Mouse (Mus musculus): Measurements from ENCODE around the gene Proser3. TPM values are rescaled to one million over a fixed set of nuclear protein-coding genes. Genes with fewer than 3 reads are reported as not detected.

The Proser3 gene
- polyA plus RNA-seq, 1 experiment = 12.4 TPM

GRCm38 (mm10) chr7:30584339-30584738 lies 32.2 kb upstream of the Proser3 start:
- H3K4me1 ChIP-seq (ENCODE audit: control insufficient read depth, insufficient read depth, low read length) = 0 out of 2 replicates have a peak, but pooled peaks cover 6% of the 10 kb centered on the region
- WGBS = 88% methylated on average over 10 of the region's 10 CpGs
- TF ChIP-seq POLR2A (IDR thresholded peaks at IDR 0.05; ENCODE audit: borderline replicate concordance, extremely low read depth, low read depth, low read length) (no peak), CTCF (IDR thresholded peaks at IDR 0.05; ENCODE audit: insufficient read depth, low read length) (no peak)
- no peak overlapping the region for H3K4me3 ChIP-seq (replicated peaks; ENCODE audit: extremely low read depth, low read depth, low read length)
- no peak for DNase-seq

GRCm38 (mm10) chr7:30581547-30581946 lies 29.4 kb upstream of the Proser3 start:
- H3K4me3 ChIP-seq (replicated peaks; ENCODE audit: extremely low read depth, low read depth, low read length) = no peak overlapping the region
- no peaks in the 10 kb centered on the region for H3K4me1 ChIP-seq (ENCODE audit: control insufficient read depth, insufficient read depth, low read length)
- WGBS = 94% methylated on average over 16 of the region's 16 CpGs
- DNase-seq = no peak
- TF ChIP-seq CTCF (IDR thresholded peaks at IDR 0.05; ENCODE audit: insufficient read depth, low read length) = no peak
- no peak for TF ChIP-seq POLR2A (IDR thresholded peaks at IDR 0.05; ENCODE audit: borderline replicate concordance, extremely low read depth, low read depth, low read length)

- WGBS = 88% methylated on average over 8 of the region's 8 CpGs
- Histone ChIP-seq H3K4me3 (replicated peaks; ENCODE audit: extremely low read depth, low read depth, low read length) (no peak overlapping the region), H3K4me1 (ENCODE audit: control insufficient read depth, insufficient read depth, low read length) (no peaks in the 10 kb centered on the region)
- no peak for TF ChIP-seq POLR2A (IDR thresholded peaks at IDR 0.05; ENCODE audit: borderline replicate concordance, extremely low read depth, low read depth, low read length)
- TF ChIP-seq CTCF (IDR thresholded peaks at IDR 0.05; ENCODE audit: insufficient read depth, low read length) = no peak
- no peak for DNase-seq
Measured at GRCm38 (mm10) chr7:30579950-30580349, 27.9 kb upstream of the Proser3 start.

GRCm38 (mm10) chr7:30572969-30573368 lies 20.9 kb upstream of the Proser3 start:
- Histone ChIP-seq H3K4me3 (replicated peaks; ENCODE audit: extremely low read depth, low read depth, low read length) (no peak overlapping the region), H3K4me1 (ENCODE audit: control insufficient read depth, insufficient read depth, low read length) (no peaks in the 10 kb centered on the region)
- 28% methylated on average over 2 of the region's 2 CpGs for WGBS
- TF ChIP-seq POLR2A (IDR thresholded peaks at IDR 0.05; ENCODE audit: borderline replicate concordance, extremely low read depth, low read depth, low read length) = no peak
- TF ChIP-seq CTCF (IDR thresholded peaks at IDR 0.05; ENCODE audit: insufficient read depth, low read length) = no peak
- no peak for DNase-seq

- TF ChIP-seq POLR2A (IDR thresholded peaks at IDR 0.05; ENCODE audit: borderline replicate concordance, extremely low read depth, low read depth, low read length) = no peak
- no peak for TF ChIP-seq CTCF (IDR thresholded peaks at IDR 0.05; ENCODE audit: insufficient read depth, low read length)
- WGBS = 84% methylated on average over 5 of the region's 5 CpGs
- no peak for DNase-seq
- Histone ChIP-seq H3K4me3 (replicated peaks; ENCODE audit: extremely low read depth, low read depth, low read length) (no peak overlapping the region), H3K4me1 (ENCODE audit: control insufficient read depth, insufficient read depth, low read length) (no peaks in the 10 kb centered on the region)
Measured at GRCm38 (mm10) chr7:30572389-30572788, 20.3 kb upstream of the Proser3 start.

GRCm38 (mm10) chr7:30567555-30567954 lies 15.5 kb upstream of the Proser3 start:
- no peak for DNase-seq
- TF ChIP-seq POLR2A (IDR thresholded peaks at IDR 0.05; ENCODE audit: borderline replicate concordance, extremely low read depth, low read depth, low read length) (no peak), CTCF (IDR thresholded peaks at IDR 0.05; ENCODE audit: insufficient read depth, low read length) (no peak)
- Histone ChIP-seq H3K4me3 (replicated peaks; ENCODE audit: extremely low read depth, low read depth, low read length) (no peak overlapping the region), H3K4me1 (ENCODE audit: control insufficient read depth, insufficient read depth, low read length) (peaks cover 3% of the 10 kb centered on the region; the same call in 1 of the 2 replicates)
- WGBS = 84% methylated on average over 11 of the region's 11 CpGs

- H3K4me1 ChIP-seq (ENCODE audit: control insufficient read depth, insufficient read depth, low read length) = peaks cover 3% of the 10 kb centered on the region; the same call in 1 of the 2 replicates
- no peak overlapping the region for H3K4me3 ChIP-seq (replicated peaks; ENCODE audit: extremely low read depth, low read depth, low read length)
- WGBS = 73% methylated on average over 9 of the region's 9 CpGs
- DNase-seq = no peak
- TF ChIP-seq POLR2A (IDR thresholded peaks at IDR 0.05; ENCODE audit: borderline replicate concordance, extremely low read depth, low read depth, low read length) (no peak), CTCF (IDR thresholded peaks at IDR 0.05; ENCODE audit: insufficient read depth, low read length) (no peak)
Measured at GRCm38 (mm10) chr7:30566033-30566432, 13.9 kb upstream of the Proser3 start.

- DNase-seq = no peak
- H3K4me3 ChIP-seq (replicated peaks; ENCODE audit: extremely low read depth, low read depth, low read length) = no peak within 1 kb of the TSS
- 91% methylated on average over 12 of the region's 12 CpGs for WGBS
- TF ChIP-seq CTCF (IDR thresholded peaks at IDR 0.05; ENCODE audit: insufficient read depth, low read length) (no peak), POLR2A (IDR thresholded peaks at IDR 0.05; ENCODE audit: borderline replicate concordance, extremely low read depth, low read depth, low read length) (no peak)
- H3K4me1 ChIP-seq (ENCODE audit: control insufficient read depth, insufficient read depth, low read length) = peaks cover 3% of the 10 kb centered on the region; the same call in 1 of the 2 replicates
Measured at GRCm38 (mm10) chr7:30564970-30565571, 13.0 kb upstream of the Proser3 start, which contains the start of gene Igflr1. Igflr1 (plus strand) TSS chr7:30565427.

- 23% methylated on average over 6 of the region's 6 CpGs for WGBS
- Histone ChIP-seq H3K4me1 (ENCODE audit: control insufficient read depth, insufficient read depth, low read length) (peaks cover 5% of the 10 kb centered on the region), H3K4me3 (replicated peaks; ENCODE audit: extremely low read depth, low read depth, low read length) (peak overlapping the region; percentile 76)
- TF ChIP-seq CTCF (IDR thresholded peaks at IDR 0.05; ENCODE audit: insufficient read depth, low read length) (no peak), POLR2A (IDR thresholded peaks at IDR 0.05; ENCODE audit: borderline replicate concordance, extremely low read depth, low read depth, low read length) (no peak)
- DNase-seq = no peak
Measured at GRCm38 (mm10) chr7:30563906-30564280, 11.8 kb upstream of the Proser3 start.

Measured in lung, adult 2 months (tissue).